14 mouse cellular contexts compared by ENCODE assay signal in the genomic region with DNA sequence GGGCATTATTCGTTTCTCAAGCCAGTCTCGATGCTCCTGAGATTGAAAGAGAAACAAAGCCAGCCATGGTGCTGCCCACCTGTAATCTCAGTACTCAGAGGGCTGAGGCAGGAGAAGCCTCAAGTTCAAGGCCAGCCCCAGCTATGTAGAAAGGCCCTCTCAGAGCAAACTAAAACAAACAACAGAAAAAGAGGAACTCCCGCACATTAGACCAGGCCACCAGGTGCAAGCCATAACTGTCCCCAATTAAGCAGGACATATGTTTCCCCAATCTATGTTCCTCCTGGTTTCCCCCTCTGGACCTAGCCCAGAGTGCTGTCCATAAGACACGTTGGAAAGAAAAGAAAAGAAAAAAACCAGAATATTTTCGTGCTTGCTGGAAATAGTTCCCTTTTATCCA.
"Had no signal": no experiment of that assay in that cellular context is flagged by ENCODE, and none has a peak within 500 bp of the region (broad histone marks: within the 10 kb centered on the region; RNA-seq: fewer than 3 reads in every experiment).

No protein-coding gene starts in this region.

- H3K4me2 ChIP-seq: lung, embryonic 14.5 days; midbrain, embryonic 12.5 days; midbrain, embryonic 15.5 days; neural tube, embryonic 12.5 days; stomach, embryonic 15.5 days had no signal

- ATAC-seq: midbrain, embryonic 15.5 days had no signal

- H3K9ac ChIP-seq: lung, embryonic 14.5 days; midbrain, embryonic 12.5 days; midbrain, embryonic 15.5 days; neural tube, embryonic 12.5 days; stomach, embryonic 15.5 days had no signal

- H3K27ac ChIP-seq: midbrain, embryonic 10.5 days; midbrain, embryonic 12.5 days; midbrain, embryonic 15.5 days; neural tube, embryonic 12.5 days; stomach, embryonic 15.5 days; stomach, postnatal 0 days had no signal

- H3K4me3 ChIP-seq: megakaryocyte, embryonic 14.5 days; midbrain, embryonic 10.5 days; midbrain, embryonic 12.5 days; midbrain, embryonic 15.5 days; neural tube, embryonic 12.5 days; stomach, embryonic 15.5 days had no signal

- H3K27me3 ChIP-seq: midbrain, embryonic 12.5 days; midbrain, embryonic 15.5 days; neural tube, embryonic 12.5 days; stomach, embryonic 15.5 days had no signal

- H3K9me3 ChIP-seq: midbrain, embryonic 10.5 days; midbrain, embryonic 12.5 days; midbrain, embryonic 15.5 days; neural tube, embryonic 12.5 days; stomach, embryonic 15.5 days had no signal

- H3K4me1 ChIP-seq: megakaryocyte, embryonic 14.5 days; midbrain, embryonic 10.5 days; midbrain, embryonic 12.5 days; midbrain, embryonic 15.5 days; neural tube, embryonic 12.5 days; stomach, embryonic 15.5 days had no signal

- DNase-seq: lung, adult 18-20 months; lung, embryonic 14.5 days; lung, postnatal 10 days; lung, postnatal 4 days; right cerebral cortex, postnatal 14 days; thymus, postnatal 14 days; thymus, postnatal 36 days had no signal

- H3K36me3 ChIP-seq: midbrain, embryonic 10.5 days; midbrain, embryonic 12.5 days; midbrain, embryonic 15.5 days; neural tube, embryonic 12.5 days; stomach, embryonic 15.5 days had no signal
